Mouse (Mus musculus): Measurements from ENCODE around the gene Rnf38. TPM values are rescaled to one million over a fixed set of nuclear protein-coding genes. Genes with fewer than 3 reads are reported as not detected.

Rnf38 gene
- total RNA-seq (2015; ENCODE audit: low replicate concordance) = 46.9 and 57.5 TPM in 2 replicates
- 26.5 and 39.2 TPM in 2 replicates for total RNA-seq (2017; ENCODE audit: low replicate concordance)

GRCm38 (mm10) chr4:44233713-44234003, at the start of gene Rnf38:
Gene Rnf38 (minus strand): TSS chr4:44233789.
- no peak for ATAC-seq (replicated peaks; ENCODE audit: low FRiP score, poor library complexity, severe bottlenecking)

- ATAC-seq (replicated peaks; ENCODE audit: low FRiP score, poor library complexity, severe bottlenecking) = no peak
These were observed 48.1 kb upstream of the Rnf38 start for GRCm38 (mm10) chr4:44281597-44282265.

GRCm38 (mm10) chr4:44271134-44271533, 37.5 kb upstream of the Rnf38 start:
- ATAC-seq (replicated peaks; ENCODE audit: low FRiP score, poor library complexity, severe bottlenecking) = no peak

- no peak for ATAC-seq (replicated peaks; ENCODE audit: low FRiP score, poor library complexity, severe bottlenecking)
These were observed 35.8 kb upstream of the Rnf38 start for GRCm38 (mm10) chr4:44269376-44269817.

GRCm38 (mm10) chr4:44267437-44267836, 33.8 kb upstream of the Rnf38 start:
- no peak for ATAC-seq (replicated peaks; ENCODE audit: low FRiP score, poor library complexity, severe bottlenecking)

- ATAC-seq (replicated peaks; ENCODE audit: low FRiP score, poor library complexity, severe bottlenecking) = no peak
These were observed 31.9 kb upstream of the Rnf38 start for GRCm38 (mm10) chr4:44265500-44265899.

- no peak for ATAC-seq (replicated peaks; ENCODE audit: low FRiP score, poor library complexity, severe bottlenecking)
These were observed 26.7 kb upstream of the Rnf38 start for GRCm38 (mm10) chr4:44260244-44260643.

GRCm38 (mm10) chr4:44259126-44259525, 25.5 kb upstream of the Rnf38 start:
- ATAC-seq (replicated peaks; ENCODE audit: low FRiP score, poor library complexity, severe bottlenecking) = no peak

- no peak for ATAC-seq (replicated peaks; ENCODE audit: low FRiP score, poor library complexity, severe bottlenecking)
These were observed 21.0 kb upstream of the Rnf38 start for GRCm38 (mm10) chr4:44254579-44254978.

- no peak for ATAC-seq (replicated peaks; ENCODE audit: low FRiP score, poor library complexity, severe bottlenecking)
These were observed 19.6 kb upstream of the Rnf38 start for GRCm38 (mm10) chr4:44253191-44253590.

GRCm38 (mm10) chr4:44251966-44252916, 18.7 kb upstream of the Rnf38 start:
- ATAC-seq (replicated peaks; ENCODE audit: low FRiP score, poor library complexity, severe bottlenecking) = no peak

- no peak for ATAC-seq (replicated peaks; ENCODE audit: low FRiP score, poor library complexity, severe bottlenecking)
These were observed 17.9 kb upstream of the Rnf38 start for GRCm38 (mm10) chr4:44251521-44251920.

- ATAC-seq (replicated peaks; ENCODE audit: low FRiP score, poor library complexity, severe bottlenecking) = no peak
These were observed 16.1 kb upstream of the Rnf38 start for GRCm38 (mm10) chr4:44249705-44250104.

- ATAC-seq (replicated peaks; ENCODE audit: low FRiP score, poor library complexity, severe bottlenecking) = no peak
These were observed 13.7 kb upstream of the Rnf38 start for GRCm38 (mm10) chr4:44247051-44247939.

GRCm38 (mm10) chr4:44246285-44246684, 12.7 kb upstream of the Rnf38 start:
- no peak for ATAC-seq (replicated peaks; ENCODE audit: low FRiP score, poor library complexity, severe bottlenecking)

- no peak for ATAC-seq (replicated peaks; ENCODE audit: low FRiP score, poor library complexity, severe bottlenecking)
These were observed 8.0 kb upstream of the Rnf38 start for GRCm38 (mm10) chr4:44241638-44242037.

- no peak for ATAC-seq (replicated peaks; ENCODE audit: low FRiP score, poor library complexity, severe bottlenecking)
These were observed 2.4 kb upstream of the Rnf38 start for GRCm38 (mm10) chr4:44235946-44236345.

- ATAC-seq (replicated peaks; ENCODE audit: low FRiP score, poor library complexity, severe bottlenecking) = peak; percentile 98
These were observed 646 bp upstream of the Rnf38 start for GRCm38 (mm10) chr4:44234004-44234866.
